Mouse (Mus musculus) testis, adult 2 months (tissue): ENCODE data around the gene Mmd2. TPM values are rescaled to one million over a fixed set of nuclear protein-coding genes. Genes with fewer than 3 reads are reported as not detected.

Experiments used
- H3K27ac ChIP-seq: fragments of 200-500 bp; 2 replicates; pipeline ENCODE4 v1.5.1; 2012; ENCODE audit warnings: low read depth, low read length; ENCODE audit not compliant: control insufficient read depth, insufficient read depth
- H3K27me3 ChIP-seq: fragments of 200-500 bp; 2 replicates; pipeline ENCODE4 v1.6.1; 2012; ENCODE audit warnings: mild to moderate bottlenecking, low read length, moderate library complexity; ENCODE audit not compliant: control insufficient read depth, insufficient read depth
- H3K36me3 ChIP-seq: fragments of 200-500 bp; 2 replicates; pipeline ENCODE4 v1.6.1; 2012; ENCODE audit warnings: mild to moderate bottlenecking, low read length; ENCODE audit not compliant: control insufficient read depth, insufficient read depth
- H3K4me1 ChIP-seq: fragments of 200-500 bp; 2 replicates; pipeline ENCODE4 v1.6.1; 2012; ENCODE audit warnings: low read length; ENCODE audit not compliant: control insufficient read depth, insufficient read depth
- H3K4me3 ChIP-seq: fragments of 200-500 bp; 2 replicates; pipeline ENCODE4 v1.5.1; 2012; ENCODE audit warnings: low read depth, mild to moderate bottlenecking, low read length, moderate library complexity, mixed read lengths; ENCODE audit not compliant: control insufficient read depth
- CTCF ChIP-seq: fragments of 200-500 bp; IDR thresholded peaks from 2 replicates; pipeline ENCODE4 v1.5.1; 2012; ENCODE audit warnings: low read depth, mild to moderate bottlenecking, inconsistent platforms, low read length, moderate library complexity; ENCODE audit not compliant: control insufficient read depth, insufficient read depth, insufficient replicate concordance
- POLR2A ChIP-seq: fragments of 200-500 bp; IDR thresholded peaks from 2 replicates; pipeline ENCODE4 v1.6.1; 2012; ENCODE audit warnings: low read depth, mild to moderate bottlenecking, inconsistent platforms, low read length, moderate library complexity; ENCODE audit not compliant: control insufficient read depth
- polyA plus RNA-seq: library from polyadenylated mRNA; depleted of rRNA; stranded (reverse); fragments of >200 nt; gene quantifications from 2 replicates; pipeline ENCODE4 v1.2.3, GENCODE M21; 2012

Mmd2 gene
- polyA plus RNA-seq, 1 experiment, result 25.6 TPM

DNA sequence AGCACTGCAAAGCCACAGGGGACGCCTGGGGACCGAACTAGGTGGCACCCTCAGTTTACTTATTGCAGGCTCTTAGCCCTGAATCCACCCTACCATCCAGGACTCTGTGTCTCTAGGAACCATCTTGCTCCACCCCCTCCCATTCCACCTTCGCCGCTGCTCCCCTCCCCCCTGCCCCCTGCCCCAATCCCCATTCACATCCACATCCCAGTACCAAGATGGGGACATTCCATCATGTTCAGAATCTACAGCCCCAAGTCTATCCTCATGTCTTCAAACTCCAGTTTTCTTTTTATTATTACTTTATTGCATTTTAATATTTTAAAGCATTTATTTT is 357 bp upstream of the Mmd2 start:
- no peak for TF ChIP-seq POLR2A
- no peak for TF ChIP-seq CTCF
- Histone ChIP-seq H3K4me1 (peaks cover 8% of the 10 kb centered on the region), H3K27me3 (no peaks in the 10 kb centered on the region), H3K27ac (peak overlapping the region; percentile 62; the same call in 1 of the 2 replicates), H3K4me3 (peak overlapping the region; percentile 59), H3K36me3 (no peaks in the 10 kb centered on the region)

GRCm38 (mm10) chr5:142605288-142605687 is 3.3 kb downstream of the Mmd2 start:
- Histone ChIP-seq H3K4me3 (peak overlapping the region; percentile 10), H3K27ac (peak overlapping the region; percentile 30; the same call in 1 of the 2 replicates), H3K4me1 (peaks cover 2% of the 10 kb centered on the region), H3K36me3 (no peaks in the 10 kb centered on the region), H3K27me3 (no peaks in the 10 kb centered on the region)
- TF ChIP-seq POLR2A, result no peak
- TF ChIP-seq CTCF, result no peak; the same call in 1 of the 2 replicates

DNA sequence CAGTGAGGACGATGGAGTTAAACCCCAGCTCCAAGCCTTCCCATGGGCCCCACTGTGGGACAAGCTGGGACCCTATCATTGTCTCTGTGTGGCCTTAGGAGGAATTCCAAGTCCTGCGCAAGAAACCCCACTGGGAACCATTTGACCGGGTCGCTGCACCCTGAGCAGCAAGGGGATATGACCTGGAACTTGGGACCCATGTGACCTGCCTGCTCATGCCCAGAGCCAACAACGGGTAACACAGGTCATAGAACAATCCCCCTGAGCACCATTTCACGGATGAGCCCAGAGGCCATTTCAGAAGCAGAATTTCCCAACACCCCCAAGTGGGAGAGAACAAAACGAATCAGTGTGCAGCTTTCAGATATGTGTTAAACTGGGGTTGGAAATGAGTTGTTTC is 4.2 kb downstream of the Mmd2 start:
- TF ChIP-seq POLR2A (no peak), CTCF (no peak)
- H3K4me3 ChIP-seq, result no peak overlapping the region
- H3K27ac ChIP-seq, result no peak overlapping the region
- peaks cover 2% of the 10 kb centered on the region for H3K4me1 ChIP-seq
- H3K27me3 ChIP-seq, result no peaks in the 10 kb centered on the region
- H3K36me3 ChIP-seq, result no peaks in the 10 kb centered on the region

GRCm38 (mm10) chr5:142597648-142598390 is 10.8 kb downstream of the Mmd2 start:
- Histone ChIP-seq H3K36me3 (no peaks in the 10 kb centered on the region), H3K4me1 (no peaks in the 10 kb centered on the region), H3K27me3 (no peaks in the 10 kb centered on the region), H3K4me3 (no peak overlapping the region), H3K27ac (no peak overlapping the region)
- TF ChIP-seq POLR2A (no peak), CTCF (no peak)

DNA sequence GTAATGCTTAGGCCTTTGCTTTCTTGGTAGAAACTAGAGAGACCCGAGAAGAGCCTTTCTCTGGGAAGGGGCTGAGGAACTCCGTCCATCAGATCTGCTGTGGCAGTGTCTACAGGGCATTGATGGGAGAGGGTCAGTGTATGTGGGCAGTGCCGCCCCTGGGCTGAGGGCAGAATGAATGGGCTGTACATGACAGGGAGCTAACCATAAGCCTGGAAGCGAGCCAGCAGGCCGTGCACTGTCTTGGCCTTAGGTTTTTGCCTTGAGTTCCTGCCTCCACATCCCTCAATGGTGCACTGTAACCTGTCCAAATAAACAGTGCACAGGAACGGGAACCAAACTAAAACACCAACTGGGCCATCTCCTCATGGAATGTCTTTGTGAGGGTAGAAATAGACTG is 11.9 kb downstream of the Mmd2 start:
- TF ChIP-seq POLR2A (no peak), CTCF (no peak)
- no peaks in the 10 kb centered on the region for H3K4me1 ChIP-seq

DNA sequence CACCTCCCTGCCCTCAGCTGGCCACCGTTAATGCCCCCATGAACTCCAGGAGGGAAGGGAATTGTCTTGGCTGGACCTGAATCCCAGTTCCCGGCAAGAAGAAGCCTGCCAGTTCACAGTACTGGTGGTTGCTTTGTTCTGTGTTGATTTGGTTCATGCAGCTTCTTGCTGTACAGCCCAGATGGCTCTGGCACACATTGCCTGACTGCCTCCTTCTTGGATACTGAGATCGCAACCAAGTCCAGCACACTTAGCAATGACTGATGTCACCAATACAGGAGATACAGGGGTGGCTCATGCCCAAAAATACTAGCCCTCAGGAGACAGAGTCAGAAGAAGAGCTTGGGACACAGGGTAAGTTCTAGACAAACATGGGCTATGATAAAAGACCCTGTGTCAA is 12.9 kb downstream of the Mmd2 start:
- Histone ChIP-seq H3K27me3 (no peaks in the 10 kb centered on the region), H3K27ac (no peak overlapping the region), H3K4me1 (no peaks in the 10 kb centered on the region), H3K4me3 (no peak overlapping the region), H3K36me3 (no peaks in the 10 kb centered on the region)
- TF ChIP-seq CTCF (no peak), POLR2A (no peak)

More for the DNA sequence above, 11.9 kb downstream of the Mmd2 start:
- Histone ChIP-seq H3K27ac (no peak overlapping the region), H3K27me3 (no peaks in the 10 kb centered on the region), H3K4me3 (no peak overlapping the region), H3K36me3 (no peaks in the 10 kb centered on the region)

DNA sequence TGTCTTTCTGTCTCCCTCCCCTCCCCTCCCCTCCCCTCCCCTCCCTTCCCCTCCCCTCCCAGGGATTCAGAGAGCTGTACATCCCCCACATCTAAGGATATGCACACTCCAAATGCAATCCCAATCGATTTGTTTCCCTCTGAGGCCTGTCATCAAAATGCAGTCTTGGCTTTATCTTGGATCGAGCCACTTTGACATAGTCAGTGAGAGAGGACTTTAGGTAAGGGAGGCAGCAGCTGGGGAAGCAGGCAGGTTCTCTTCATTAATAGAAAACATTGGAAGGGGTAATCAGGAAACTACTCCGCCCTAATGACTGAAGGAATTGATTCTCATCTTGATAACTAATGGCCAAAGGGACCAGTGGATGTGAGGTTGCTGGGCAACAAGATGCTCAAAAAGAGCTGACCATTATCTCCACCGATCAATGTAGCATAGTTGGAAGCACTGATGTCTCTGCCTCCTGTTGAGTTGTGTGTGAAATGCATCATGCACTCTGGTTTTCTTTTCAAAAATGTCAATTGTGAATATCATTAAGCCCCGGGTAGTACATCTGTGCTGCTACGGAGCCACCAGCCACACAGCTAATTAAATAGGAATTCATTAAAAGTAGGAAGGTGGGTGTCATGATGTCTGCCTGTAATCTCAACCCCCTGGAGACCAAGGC is 17.5 kb downstream of the Mmd2 start:
- TF ChIP-seq CTCF (no peak), POLR2A (no peak)
- H3K4me3 ChIP-seq, result no peak overlapping the region
- H3K4me1 ChIP-seq, result peaks cover 2% of the 10 kb centered on the region; the same call in 1 of the 2 replicates
- no peaks in the 10 kb centered on the region for H3K36me3 ChIP-seq
- no peaks in the 10 kb centered on the region for H3K27me3 ChIP-seq
- no peak overlapping the region for H3K27ac ChIP-seq
